Mouse (Mus musculus) layer of hippocampus, adult 6 months (tissue): ENCODE measurements around the gene Atp9a. TPM values are rescaled to one million over a fixed set of nuclear protein-coding genes. Genes with fewer than 3 reads are reported as not detected.
A peak's percentile ranks its signal among the peaks of the same experiment; 100 is the strongest.

Source experiments
- long read RNA-seq, 2 experiments: library from polyadenylated mRNA; unstranded; transcript quantifications; one replicate each; pipeline ENCODE4 v2.0.0; 2019 to 2020
- microRNA-seq: library from miRNA; unstranded; fragments of <30 nt; microRNA quantifications from one replicate; pipeline ENCODE4 v1.2.0, GENCODE M21; 2020
- polyA plus RNA-seq: library from polyadenylated mRNA; unstranded; fragments of <200 nt; fragmentation: Nextera tagmentation; gene quantifications from 2 replicates; pipeline ENCODE4 v1.2.3, GENCODE M21; 2021

The Atp9a gene
- 64.1 and 72.9 TPM in 2 replicates for polyA plus RNA-seq
- long read RNA-seq, experiment 1, transcript Atp9a-204 (28 exons, 3,456 nt) = minor isoform, 6 of 174 reads
- long read RNA-seq, experiment 1, transcript Atp9a-202 (28 exons, 3,729 nt) = major isoform, 8 of 174 reads
- long read RNA-seq, experiment 1, transcript Atp9a-201 (28 exons, 3,529 nt) = minor isoform, 5 of 174 reads
- long read RNA-seq, experiment 1, partial matches to known transcripts = 140 of 174 reads
- long read RNA-seq, experiment 1, other reads (novel, unspliced or antisense) = 15 of 174 reads
- long read RNA-seq, experiment 2, transcript Atp9a-201 (28 exons, 3,529 nt) = minor isoform, 40 of 482 reads
- long read RNA-seq, experiment 2, transcript Atp9a-204 (28 exons, 3,456 nt) = minor isoform, 65 of 482 reads
- long read RNA-seq, experiment 2, transcript Atp9a-202 (28 exons, 3,729 nt) = major isoform, 102 of 482 reads
- long read RNA-seq, experiment 2, partial matches to known transcripts = 201 of 482 reads
- long read RNA-seq, experiment 2, other reads (novel, unspliced or antisense) = 74 of 482 reads

DNA sequence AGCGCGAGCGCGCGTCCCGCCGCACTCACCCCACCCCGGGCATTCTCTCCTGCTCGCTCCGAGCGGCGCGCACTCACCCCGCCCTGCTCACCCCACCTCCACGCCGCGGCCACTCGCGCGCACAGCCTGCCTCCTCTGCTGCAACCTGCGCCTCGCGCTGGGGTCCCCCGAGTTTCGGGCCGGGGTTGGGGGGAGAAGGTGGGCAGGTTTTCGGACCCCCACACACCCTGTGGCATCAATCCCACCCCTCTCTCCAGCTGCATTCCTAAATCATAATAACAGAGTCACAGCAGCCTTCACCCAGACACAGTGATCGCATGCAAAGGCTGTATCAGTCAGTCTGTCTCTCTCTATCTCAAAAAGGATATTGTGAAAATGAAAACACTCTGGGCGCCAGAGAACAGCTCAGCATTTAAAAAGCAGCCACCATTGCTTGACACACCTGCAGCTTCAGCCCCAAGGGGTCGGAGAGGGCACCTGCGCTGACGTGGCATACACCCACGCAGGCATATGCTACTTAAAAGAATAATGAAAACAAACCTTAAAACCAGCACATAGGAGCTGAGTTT, at the start of gene Atp9a:
Gene Atp9a (minus strand): TSS at position 351 of the 569 bp plus-strand sequence.

DNA sequence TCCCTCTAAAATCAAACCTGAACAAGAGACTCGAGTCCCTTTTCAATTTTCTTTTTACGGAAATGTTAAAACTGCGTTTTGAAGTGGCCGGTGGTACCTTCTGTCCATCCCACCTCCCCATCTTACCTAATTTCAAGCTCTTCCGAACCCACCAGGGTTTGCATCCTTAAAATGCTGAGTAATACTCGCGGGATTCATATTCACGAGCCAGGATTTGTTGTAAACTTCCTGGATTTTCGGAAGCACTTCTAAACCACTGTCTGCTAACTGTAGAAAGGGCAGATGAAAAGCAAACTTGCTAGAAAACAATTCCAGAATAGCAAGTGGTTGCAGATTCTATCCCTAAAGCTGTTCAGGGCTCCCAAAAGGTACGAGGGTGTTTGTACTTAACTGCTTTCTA, 25.4 kb upstream of the Atp9a start, which contains the start of gene Sall4:
Gene Sall4 (minus strand): TSS at position 362 of the 400 bp plus-strand sequence.

DNA sequence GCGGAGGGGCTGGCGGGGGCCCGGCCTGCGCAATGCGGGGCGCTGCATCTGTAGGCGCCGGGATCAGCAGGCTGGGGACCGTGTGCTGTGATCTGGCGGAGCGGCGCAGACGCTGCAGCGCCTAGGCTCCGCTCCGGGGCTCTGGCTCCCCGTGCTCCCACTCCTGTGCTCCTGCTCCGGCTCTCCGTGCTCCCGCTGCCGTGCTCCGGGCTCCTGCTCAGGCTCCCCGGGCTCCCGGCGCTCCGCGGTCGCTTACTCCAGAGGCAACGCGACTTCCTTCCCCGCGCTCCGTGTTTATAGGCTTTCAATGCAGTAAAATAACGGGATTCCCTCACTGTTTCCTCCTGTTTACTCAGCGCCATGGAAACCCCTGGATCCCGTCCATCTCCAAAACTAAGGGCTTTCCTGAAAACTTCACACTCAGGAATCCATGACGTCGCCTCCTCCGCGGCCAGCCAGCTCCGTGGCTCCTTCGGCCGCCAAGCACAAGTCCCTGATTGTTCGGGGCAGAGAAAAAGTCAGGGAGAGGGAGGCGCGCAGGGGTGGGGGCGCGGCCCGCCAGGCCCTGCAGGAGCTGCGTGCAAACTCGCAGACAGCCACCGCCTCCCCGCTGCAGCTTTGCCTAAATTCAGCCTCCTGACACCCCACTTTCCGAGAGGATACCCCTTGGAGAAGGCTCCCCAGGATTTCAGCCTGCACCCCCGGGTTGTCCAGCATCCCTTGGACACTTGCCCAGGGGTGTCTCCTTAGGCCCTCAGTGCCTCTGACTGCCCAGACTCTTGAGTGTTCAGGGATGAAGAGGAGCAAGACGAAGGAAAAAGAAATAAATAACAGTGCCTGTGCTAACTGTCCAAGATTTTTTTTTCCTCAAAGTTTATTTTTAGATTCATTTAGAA, 140.5 kb downstream of the Atp9a start, which contains the start of gene Nfatc2:
Gene Nfatc2 (minus strand): TSS at position 167 of the 896 bp plus-strand sequence.

Small RNA genes within 50 kb of the gene (microRNA-seq; reads per million reads assigned to microRNA genes)
- 11.0 reads per million, percentile 33 among the genes with 10 or more reads in this experiment for gene Mir7004

Other genes starting within 250 kb of the Atp9a start
- gene Nfatc2, start 140.8 kb downstream of the Atp9a start, polyA plus RNA-seq = 7.7 and 8.1 TPM in 2 replicates
- gene Sall4, start 25.5 kb upstream of the Atp9a start, polyA plus RNA-seq = 0.16 and 0.26 TPM in 2 replicates
- 13.6 and 13.8 TPM in 2 replicates for gene Zfp64, start 213.2 kb upstream of the Atp9a start, polyA plus RNA-seq